In genomic region chr6:126186116-126186515, GRCm38 (mm10) we compare ENCODE assay signal across 28 mouse cellular contexts. TPM values are rescaled to one million over a fixed set of nuclear protein-coding genes. Genes with fewer than 3 reads are reported as not detected.
"Had no signal": no experiment of that assay in that cellular context is flagged by ENCODE, and none has a peak within 500 bp of the region (broad histone marks: within the 10 kb centered on the region; RNA-seq: fewer than 3 reads in every experiment).

No protein-coding gene starts in this region.

- H3K4me1 ChIP-seq: embryonic facial prominence, embryonic 10.5 days; embryonic facial prominence, embryonic 12.5 days; embryonic facial prominence, embryonic 15.5 days; forebrain, embryonic 12.5 days; forebrain, embryonic 13.5 days; forebrain, embryonic 15.5 days had no signal

- H3K4me3 ChIP-seq: embryonic facial prominence, embryonic 10.5 days; embryonic facial prominence, embryonic 12.5 days; embryonic facial prominence, embryonic 13.5 days; embryonic facial prominence, embryonic 15.5 days; erythroblast, embryonic 14.5 days; forebrain, embryonic 10.5 days; forebrain, embryonic 12.5 days; forebrain, embryonic 13.5 days; forebrain, embryonic 15.5 days; gastrocnemius, adult 2 months; heart, adult 2 months had no signal

- DNase-seq: cerebellum, adult 2 months; cerebellum, adult 8-10 months; cerebellum, adult 9-10 months; cerebellum, adult 9-11 months; cerebellum, postnatal 10 days; cerebellum, postnatal 14 days; cerebellum, postnatal 25 days; cerebellum, postnatal 36 days; embryo, embryonic 11 days; forebrain, postnatal 0 days; gastrocnemius, adult 2 months; gastrocnemius, postnatal 10 days; gastrocnemius, postnatal 14 days; gastrocnemius, postnatal 25 days; gastrocnemius, postnatal 36 days; heart, adult 18-20 months; heart, adult 2 months had no signal

- H3K27me3 ChIP-seq: embryonic facial prominence, embryonic 12.5 days; embryonic facial prominence, embryonic 13.5 days; embryonic facial prominence, embryonic 15.5 days; forebrain, embryonic 15.5 days had no signal

- H3K36me3 ChIP-seq: embryonic facial prominence, embryonic 10.5 days; embryonic facial prominence, embryonic 12.5 days; embryonic facial prominence, embryonic 13.5 days; embryonic facial prominence, embryonic 15.5 days; forebrain, embryonic 10.5 days; forebrain, embryonic 12.5 days; forebrain, embryonic 15.5 days had no signal

- H3K27ac ChIP-seq: embryonic facial prominence, embryonic 10.5 days; embryonic facial prominence, embryonic 12.5 days; embryonic facial prominence, embryonic 13.5 days; embryonic facial prominence, embryonic 15.5 days; forebrain, embryonic 10.5 days; forebrain, embryonic 12.5 days; forebrain, embryonic 13.5 days; forebrain, embryonic 15.5 days; gastrocnemius, adult 2 months; heart, adult 2 months had no signal

- H3K9me3 ChIP-seq: embryonic facial prominence, embryonic 10.5 days; embryonic facial prominence, embryonic 12.5 days; embryonic facial prominence, embryonic 13.5 days; embryonic facial prominence, embryonic 15.5 days; forebrain, embryonic 10.5 days; forebrain, embryonic 12.5 days; forebrain, embryonic 13.5 days; forebrain, embryonic 15.5 days had no signal

RNA-seq across cellular contexts. Expression of gene Ntf3, which starts 19.4 kb away (rescaled TPM):
- total RNA-seq: common myeloid progenitor, adult 5-6 weeks; granulocyte monocyte progenitor cell, adult 5-6 weeks had no signal
- polyA plus RNA-seq: erythroblast, embryonic 14.5 days had no signal
